Mouse (Mus musculus) embryonic fibroblast, embryonic 13.5 days (primary cell): ENCODE measurements around the gene Bex1.

Source experiments
- CTCF ChIP-seq: IDR thresholded peaks from 2 replicates; pipeline ENCODE4 v1.5.1; 2011; ENCODE audit warnings: mild to moderate bottlenecking, control low read depth, low read length, moderate library complexity, borderline replicate concordance; ENCODE audit not compliant: insufficient read depth
- POLR2A ChIP-seq: IDR thresholded peaks from 2 replicates; pipeline ENCODE4 v1.6.1; 2011; ENCODE audit warnings: low read depth, mild to moderate bottlenecking, control low read depth, low read length, moderate library complexity

DNA sequence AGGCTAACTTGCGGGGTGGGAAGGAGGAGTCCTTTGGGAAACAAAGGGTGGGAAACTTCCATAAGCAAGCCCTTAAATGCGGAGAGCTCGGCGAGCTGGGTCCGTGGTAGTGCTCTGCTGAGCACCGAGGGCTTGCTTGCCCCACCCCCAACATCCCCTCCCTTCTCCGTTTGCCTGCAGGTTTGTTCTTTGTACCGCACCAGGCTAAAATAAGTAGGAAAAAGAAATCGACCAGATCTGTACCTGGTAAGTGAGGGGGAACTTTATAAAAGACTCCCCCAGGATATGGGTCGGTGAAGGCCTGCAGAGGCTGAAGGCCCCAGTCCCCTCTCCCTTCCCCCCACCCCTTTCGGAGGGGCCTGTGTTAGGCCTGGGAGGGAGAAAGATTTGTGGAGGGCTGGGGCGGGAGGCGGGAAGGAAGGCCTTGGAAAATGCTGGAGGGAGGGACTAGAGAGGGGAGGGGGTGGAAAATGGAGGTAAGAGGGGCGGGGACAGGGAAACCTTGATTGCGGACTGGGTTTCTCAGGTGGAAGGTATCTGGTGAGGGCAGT lies 30.3 kb upstream of the Bex1 start:
- TF ChIP-seq CTCF (no peak), POLR2A (no peak)
